Mouse (Mus musculus) MEL (cell line): ENCODE results near the gene Gdf5.

Experiments used
- CHD1 ChIP-seq: IDR thresholded peaks from 2 replicates; pipeline ENCODE4 v1.6.1; 2012; ENCODE audit warnings: low read depth, mild to moderate bottlenecking, inconsistent platforms, low read length, improper control_type of control experiment
- CTCF ChIP-seq, 3 experiments: IDR thresholded peaks in 2 of 3; conservative IDR thresholded peaks in 1 of 3; 2 replicates each; pipeline ENCODE4 v1.5.1; 2011 to 2012; ENCODE audit warnings: low read length in 3 of 3, low read depth in 2 of 3, mild to moderate bottlenecking in 2 of 3, improper control_type of control experiment in 1 of 3, inconsistent platforms in 1 of 3, mixed read lengths in 1 of 3, moderate library complexity in 1 of 3; ENCODE audit not compliant: control insufficient read depth in 1 of 3, insufficient read depth in 1 of 3, poor library complexity in 1 of 3, severe bottlenecking in 1 of 3
- E2F4 ChIP-seq: IDR thresholded peaks from 2 replicates; pipeline ENCODE4 v1.6.1; 2011; ENCODE audit warnings: low read depth, low read length, improper control_type of control experiment, borderline replicate concordance
- GATA1 ChIP-seq: IDR thresholded peaks from 2 replicates; pipeline ENCODE4 v1.6.1; 2011; ENCODE audit warnings: low read depth, low read length, improper control_type of control experiment
- KAT2A ChIP-seq: conservative IDR thresholded peaks from 2 replicates; pipeline ENCODE4 v1.6.1; 2012; ENCODE audit warnings: low read depth, low read length, improper control_type of control experiment, inconsistent platforms
- MAX ChIP-seq: IDR thresholded peaks from 2 replicates; pipeline ENCODE4 v1.6.1; 2011; ENCODE audit warnings: low read length, improper control_type of control experiment
- TBP ChIP-seq: IDR thresholded peaks from 2 replicates; pipeline ENCODE4 v1.8.0; 2011; ENCODE audit warnings: low read depth, low read length, improper control_type of control experiment

GRCm38 (mm10) chr2:155945124-155945523, at the start of gene Gdf5:
- TF ChIP-seq TBP (no peak), CHD1 (no peak), GATA1 (no peak), MAX (no peak), CTCF (IDR thresholded peaks at IDR 0.05 in 2 of 3, conservative IDR thresholded peaks at IDR 0.05 in 1 of 3; ENCODE audit: control insufficient read depth in 1 of 3, insufficient read depth in 1 of 3, low read depth in 2 of 3, low read length in 3 of 3, poor library complexity in 1 of 3, severe bottlenecking in 1 of 3) (no peak), E2F4 (no peak), KAT2A (no peak)
